Mouse (Mus musculus) gastrocnemius, postnatal 36 days (tissue): ENCODE measurements around the gene Srp54c. TPM values are rescaled to one million over a fixed set of nuclear protein-coding genes. Genes with fewer than 3 reads are reported as not detected.
A peak's percentile ranks its signal among the peaks of the same experiment; 100 is the strongest.
"Not testable (repeated sequence)": the region's sequence is repeated elsewhere in the genome, so short reads cannot be mapped to it uniquely, and the experiment has no call there.

Experiments
- DNase-seq, 2 experiments: peaks; one replicate each; pipeline ENCODE4 v3.0.0; 2022
- intact Hi-C: fragments of 180-260 bp; cut with DNase I; formaldehyde crosslinking; loops from one replicate; pipeline ENCODE4 v1.15.1; 2025
- long read RNA-seq, 2 experiments: library from polyadenylated mRNA; stranded (forward); transcript quantifications; one replicate each; pipeline ENCODE4 v2.0.0; 2021
- total RNA-seq, 2 experiments: library from RNA; stranded (reverse); gene quantifications; 2 replicates each; pipeline ENCODE4 v1.2.3; 2021

Srp54c gene
- 10 to 100 TPM; 20.6 to 25.1 TPM for total RNA-seq
- long read RNA-seq, experiment 1, transcript Srp54c-202 (16 exons, 3,642 nt), result major isoform, 21 of 30 reads
- long read RNA-seq, experiment 1, partial matches to known transcripts, result 5 of 30 reads
- long read RNA-seq, experiment 1, other reads (novel, unspliced or antisense), result 4 of 30 reads
- long read RNA-seq, experiment 2, transcript Srp54c-202 (16 exons, 3,642 nt), result major isoform, 26 of 31 reads
- long read RNA-seq, experiment 2, partial matches to known transcripts, result 0 of 31 reads
- long read RNA-seq, experiment 2, other reads (novel, unspliced or antisense), result 5 of 31 reads

DNA sequence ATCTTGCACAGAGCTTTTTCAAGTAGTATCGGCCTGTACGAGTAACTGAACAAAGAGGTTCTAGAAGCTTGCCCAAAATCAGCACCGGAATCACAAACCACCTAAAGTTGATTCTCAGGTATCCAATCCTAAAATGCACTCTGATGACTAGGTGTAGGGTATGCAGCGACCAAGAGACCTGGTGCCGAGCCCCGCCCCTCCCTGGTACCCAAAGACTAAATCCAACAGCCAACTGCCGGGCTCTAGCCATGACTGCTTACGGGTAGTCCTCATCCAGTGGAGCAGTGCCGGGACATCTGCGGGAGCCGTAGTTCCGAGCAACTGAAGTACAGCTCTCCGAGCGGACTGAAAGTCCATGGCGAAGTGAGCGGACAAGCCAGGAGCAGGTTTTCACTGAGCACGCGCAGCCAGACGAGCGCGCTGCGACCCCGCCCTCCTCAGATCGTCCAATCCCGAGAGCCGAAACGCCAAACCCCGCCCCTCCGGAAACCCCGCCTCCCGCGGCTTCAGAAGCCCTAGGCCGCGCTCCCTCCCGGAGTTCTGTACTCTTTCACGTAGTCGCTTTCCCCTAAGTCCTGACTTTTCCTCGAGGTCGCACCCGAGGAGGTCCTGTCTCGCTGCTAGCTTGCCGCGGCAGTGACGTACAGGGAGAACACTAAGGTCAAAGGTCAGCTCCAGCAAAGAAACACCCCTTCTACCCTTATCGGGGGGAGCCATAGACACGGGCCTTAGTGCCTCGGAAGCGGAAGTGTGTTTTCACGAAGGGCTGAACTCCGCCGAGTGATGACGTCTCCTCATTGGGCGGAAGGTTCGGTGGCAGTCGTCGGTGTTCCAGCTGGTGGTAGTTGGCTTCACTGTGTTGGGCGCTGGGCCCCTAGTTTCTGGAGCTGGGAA, at the start of gene Srp54c:
Gene Srp54c (plus strand): TSS at position 543 of the 894 bp plus-strand sequence.
- DNase-seq, intact Hi-C loops: not testable (repeated sequence)

- DNase-seq, intact Hi-C loops: not testable (repeated sequence)
These were observed 42.3 kb upstream of the Srp54c start for GRCm38 (mm10) chr12:55187686-55188085.

DNA sequence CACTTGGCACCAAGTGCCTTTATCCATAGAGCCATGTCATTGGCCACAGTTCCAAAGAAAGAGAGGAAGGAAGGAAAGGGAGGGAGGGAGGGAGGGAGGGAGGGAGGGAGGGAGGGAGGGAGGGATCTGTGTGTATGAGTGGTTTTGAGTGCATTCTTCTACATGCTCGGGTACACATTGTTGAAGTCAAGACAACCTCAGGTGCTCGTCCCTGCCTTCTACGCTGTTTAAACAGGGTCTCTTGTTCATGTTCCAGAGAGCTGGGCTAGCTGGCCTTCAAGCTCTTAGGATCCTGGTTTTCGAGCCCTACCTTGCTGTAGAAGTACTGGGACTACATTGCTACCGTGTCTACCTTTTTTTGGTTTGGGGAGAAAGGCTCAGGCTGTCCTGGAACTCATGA, 40.8 kb upstream of the Srp54c start:
- intact Hi-C loops, DNase-seq: not testable (repeated sequence)

DNA sequence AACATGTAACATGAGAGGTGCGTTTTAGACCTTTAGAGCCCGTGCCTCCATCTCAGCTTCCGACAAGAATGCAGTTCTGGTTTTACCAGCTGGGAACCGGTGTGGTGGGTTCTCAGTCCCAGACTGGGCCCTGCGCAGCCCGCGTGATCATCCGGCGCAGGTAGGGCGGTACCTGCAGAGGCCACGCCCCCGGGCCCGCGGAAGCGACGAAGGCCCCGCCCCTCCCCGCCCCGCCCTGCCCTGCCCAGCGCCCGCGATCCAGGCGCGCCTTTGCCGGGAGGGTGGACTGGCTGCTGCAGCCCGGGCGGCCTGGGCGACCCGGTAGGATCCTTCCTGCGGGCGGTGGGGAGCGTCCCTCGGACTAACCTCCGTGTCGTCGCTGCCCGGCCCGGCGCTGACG, 30.7 kb upstream of the Srp54c start, which contains the start of gene 1700047I17Rik2:
Gene 1700047I17Rik2 (plus strand): TSS at position 287 of the 400 bp plus-strand sequence.
- DNase-seq, intact Hi-C loops: not testable (repeated sequence)

GRCm38 (mm10) chr12:55199799-55200198, 30.2 kb upstream of the Srp54c start:
- DNase-seq, intact Hi-C loops: not testable (repeated sequence)

DNA sequence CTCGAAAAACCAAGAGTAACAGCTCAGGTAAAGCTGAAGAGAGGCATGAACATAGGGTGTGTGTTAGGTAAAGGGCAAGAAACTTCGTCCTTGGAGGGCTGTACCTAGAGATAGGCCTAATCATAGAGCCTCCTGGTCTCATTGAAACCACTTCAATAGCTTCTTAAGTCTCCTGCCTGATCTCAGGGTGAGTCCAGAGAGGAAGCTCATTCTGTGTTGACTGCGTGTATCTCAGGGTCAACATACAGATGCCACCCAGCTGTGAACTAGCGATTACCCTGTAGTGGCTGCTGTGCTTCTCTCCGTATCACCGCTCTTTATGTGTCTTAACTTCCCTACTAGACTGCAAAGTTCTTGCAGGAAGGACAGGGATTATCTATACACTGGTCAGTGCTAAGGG, 17.0 kb upstream of the Srp54c start:
- intact Hi-C loops, result not testable (repeated sequence)

GRCm38 (mm10) chr12:55230520-55230861, 523 bp downstream of the Srp54c start:
- DNase-seq, intact Hi-C loops: not testable (repeated sequence)

More for the DNA sequence above, 17.0 kb upstream of the Srp54c start:
- not testable (repeated sequence) for DNase-seq

GRCm38 (mm10) chr12:55242243-55242642, 12.3 kb downstream of the Srp54c start:
- DNase-seq, intact Hi-C loops: not testable (repeated sequence)

DNA sequence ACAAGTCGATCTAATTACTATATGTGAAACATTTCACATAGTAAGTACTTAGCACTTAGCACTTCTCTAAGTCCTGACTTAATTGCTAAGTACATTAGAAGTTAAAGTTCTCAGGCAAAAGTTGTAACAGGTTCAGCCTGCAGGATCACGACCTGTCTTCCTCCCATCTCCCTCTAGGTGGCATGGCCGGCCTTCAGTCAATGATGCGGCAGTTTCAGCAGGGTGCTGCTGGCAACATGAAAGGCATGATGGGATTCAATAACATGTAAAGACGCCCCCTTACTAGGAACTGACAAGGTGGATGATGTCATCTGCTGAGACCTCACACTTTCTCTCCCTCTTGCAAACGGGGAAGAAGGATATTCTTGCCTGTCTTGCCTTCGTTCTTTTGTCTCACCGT, 32.0 kb downstream of the Srp54c start:
- intact Hi-C loops, DNase-seq: not testable (repeated sequence)

DNA sequence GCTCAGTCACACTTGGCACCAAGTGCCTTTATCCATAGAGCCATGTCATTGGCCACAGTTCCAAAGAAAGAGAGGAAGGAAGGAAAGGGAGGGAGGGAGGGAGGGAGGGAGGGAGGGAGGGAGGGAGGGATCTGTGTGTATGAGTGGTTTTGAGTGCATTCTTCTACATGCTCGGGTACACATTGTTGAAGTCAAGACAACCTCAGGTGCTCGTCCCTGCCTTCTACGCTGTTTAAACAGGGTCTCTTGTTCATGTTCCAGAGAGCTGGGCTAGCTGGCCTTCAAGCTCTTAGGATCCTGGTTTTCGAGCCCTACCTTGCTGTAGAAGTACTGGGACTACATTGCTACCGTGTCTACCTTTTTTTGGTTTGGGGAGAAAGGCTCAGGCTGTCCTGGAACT, 33.4 kb downstream of the Srp54c start:
- intact Hi-C loops, DNase-seq: not testable (repeated sequence)

GRCm38 (mm10) chr12:55272243-55272642, 42.3 kb downstream of the Srp54c start:
- intact Hi-C loops, result no loop called here
- no peak for DNase-seq

DNA sequence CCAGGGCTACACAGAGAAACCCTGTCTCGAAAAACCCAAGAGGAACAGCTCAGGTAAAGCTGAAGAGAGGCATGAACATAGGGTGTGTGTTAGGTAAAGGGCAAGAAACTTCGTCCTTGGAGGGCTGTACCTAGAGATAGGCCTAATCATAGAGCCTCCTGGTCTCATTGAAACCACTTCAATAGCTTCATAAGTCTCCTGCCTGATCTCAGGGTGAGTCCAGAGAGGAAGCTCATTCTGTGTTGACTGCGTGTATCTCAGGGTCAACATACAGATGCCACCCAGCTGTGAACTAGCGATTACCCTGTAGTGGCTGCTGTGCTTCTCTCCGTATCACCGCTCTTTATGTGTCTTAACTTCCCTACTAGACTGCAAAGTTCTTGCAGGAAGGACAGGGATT, 47.6 kb downstream of the Srp54c start:
- DNase-seq, intact Hi-C loops: not testable (repeated sequence)

GRCm38 (mm10) chr12:55298112-55298511, 68.1 kb downstream of the Srp54c start:
- intact Hi-C loops, result no loop called here

DNA sequence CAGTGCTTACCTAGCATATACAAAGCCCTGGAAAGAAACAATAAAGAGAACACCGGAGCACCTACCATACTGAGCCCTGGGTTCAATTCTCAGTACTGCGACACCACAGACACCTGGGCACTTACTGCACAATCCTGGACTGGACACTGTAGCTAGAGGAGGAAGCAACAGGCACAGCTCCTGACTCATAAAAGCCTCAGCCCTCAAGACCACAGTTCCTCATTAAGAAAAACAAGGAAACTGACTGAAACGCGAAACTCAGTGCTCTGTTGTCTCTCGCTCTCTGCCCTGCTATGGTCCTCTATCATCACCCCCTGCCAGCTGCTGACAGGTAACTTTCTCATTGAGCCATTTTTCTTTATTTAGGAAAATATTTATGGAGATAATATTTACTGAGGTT, 69.4 kb downstream of the Srp54c start, which contains the start of gene 1110008L16Rik:
Gene 1110008L16Rik (plus strand): TSS at position 242 of the 400 bp plus-strand sequence.
- no peak for DNase-seq
- intact Hi-C loops, result no loop called here

More at GRCm38 (mm10) chr12:55298112-55298511, 68.1 kb downstream of the Srp54c start:
- DNase-seq, result no peak

- DNase-seq, result no peak
- intact Hi-C loops, result no loop called here
These were observed 70.9 kb downstream of the Srp54c start for GRCm38 (mm10) chr12:55300820-55301351.

DNA sequence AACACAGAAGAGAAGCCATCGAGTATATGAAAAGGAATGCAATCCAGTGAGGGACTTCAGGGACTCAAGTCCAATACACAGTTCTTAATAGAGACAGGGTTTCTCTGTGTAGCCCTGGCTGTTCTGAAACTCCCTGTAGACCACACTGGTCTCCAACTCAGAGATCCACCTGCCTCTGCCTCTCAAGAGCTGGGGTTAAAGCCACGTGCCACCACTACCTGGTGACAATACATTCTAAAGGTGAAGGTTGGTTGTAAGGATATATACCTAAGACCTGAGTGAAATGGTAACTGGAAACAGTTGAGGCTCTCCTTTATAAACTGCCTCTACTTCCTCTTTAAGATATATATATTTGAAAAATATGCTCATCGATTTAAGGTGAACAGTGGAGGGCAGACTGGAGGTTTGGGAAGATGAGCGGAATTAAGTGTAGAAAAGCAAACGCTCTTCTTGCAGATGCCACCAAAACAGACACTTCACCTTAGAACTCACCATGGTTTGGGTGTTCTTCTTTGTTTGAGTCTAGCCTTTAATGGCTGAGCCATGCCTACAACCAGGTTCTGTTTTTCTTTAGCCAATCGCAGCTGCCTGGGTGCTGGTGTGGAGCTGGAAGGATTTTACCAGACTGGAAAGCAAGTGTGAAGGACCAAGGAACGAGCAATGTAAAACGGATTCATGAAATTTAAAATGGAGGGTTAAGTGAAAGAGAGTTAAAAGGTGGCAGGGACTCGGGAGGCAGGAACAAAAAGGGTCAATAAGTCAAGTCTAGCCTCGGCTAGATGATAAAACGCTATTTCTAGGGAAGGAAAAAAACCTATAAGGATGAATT, 71.7 kb downstream of the Srp54c start:
- intact Hi-C loops, result no loop called here
- no peak for DNase-seq

DNA sequence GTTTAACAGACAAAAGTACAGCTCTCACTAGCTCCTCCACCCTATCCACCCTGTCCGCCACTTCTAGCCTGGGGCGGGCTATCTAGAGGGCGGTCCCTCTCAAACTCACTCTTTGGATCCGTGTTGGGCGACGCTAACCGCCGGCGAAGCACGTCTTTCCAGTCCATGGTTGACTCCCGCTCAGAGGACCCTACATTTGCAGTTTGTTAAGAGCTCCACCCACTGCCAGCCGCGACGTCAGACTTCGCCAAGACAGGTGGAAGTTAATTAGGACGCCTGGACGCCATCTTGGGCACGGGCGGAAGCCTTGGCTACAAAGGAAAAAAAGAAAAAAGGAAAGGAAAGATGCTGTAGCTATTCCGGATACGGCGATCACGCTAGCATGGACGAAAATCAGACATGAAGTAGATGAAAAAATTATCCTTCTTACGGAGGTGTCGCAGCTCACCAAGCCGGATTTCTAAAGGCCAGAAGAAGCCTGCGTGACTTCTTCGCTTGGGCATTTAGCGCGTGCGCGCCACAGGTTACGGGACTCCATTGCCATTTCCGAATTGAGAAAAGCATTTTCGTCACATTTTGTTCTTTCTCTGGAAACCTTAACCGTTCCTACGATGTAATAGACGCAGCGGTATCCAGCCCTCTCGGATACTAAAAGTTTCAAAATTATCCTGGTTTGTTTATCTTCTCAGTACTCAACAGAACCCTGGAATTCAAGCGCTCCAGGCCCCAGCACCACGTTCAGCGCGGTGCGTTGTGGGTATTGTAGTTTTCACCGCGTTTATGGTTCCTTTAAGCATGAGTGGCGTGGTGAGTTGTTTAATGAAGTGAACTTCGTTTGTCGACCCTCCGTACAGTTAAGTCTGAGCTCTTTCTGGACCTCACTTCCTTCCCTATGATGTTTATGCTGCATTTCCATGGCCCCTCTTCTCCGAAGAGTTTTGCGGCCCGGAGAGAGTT, 72.8 kb downstream of the Srp54c start, which contains the start of gene Ppp2r3c:
Gene Ppp2r3c (minus strand): TSS at position 514 of the 957 bp plus-strand sequence.
- intact Hi-C loops, result no loop called here
- DNase-seq, result peak; percentile 84 to 87

- DNase-seq, result no peak
- intact Hi-C loops, result no loop called here
These were observed 76.4 kb downstream of the Srp54c start for GRCm38 (mm10) chr12:55306371-55306770.

- no peak for DNase-seq
- intact Hi-C loops, result no loop called here
These were observed 77.6 kb downstream of the Srp54c start for GRCm38 (mm10) chr12:55307566-55307965.
